Mouse (Mus musculus) heart, postnatal 0 days (tissue): ENCODE data around the gene Eapp.

Source experiments
- CTCF ChIP-seq: IDR thresholded peaks from 2 replicates; pipeline ENCODE4 v1.5.1; 2016; ENCODE audit warnings: antibody characterized with exemption, control low read depth, low read depth
- EP300 ChIP-seq: IDR thresholded peaks from 2 replicates; pipeline ENCODE4 v1.6.1; 2016; ENCODE audit warnings: antibody characterized with exemption, low read depth

GRCm38 (mm10) chr12:54697791-54698250, 2.1 kb upstream of the Eapp start:
- TF ChIP-seq CTCF (no peak), EP300 (no peak)
